In the genomic region with DNA sequence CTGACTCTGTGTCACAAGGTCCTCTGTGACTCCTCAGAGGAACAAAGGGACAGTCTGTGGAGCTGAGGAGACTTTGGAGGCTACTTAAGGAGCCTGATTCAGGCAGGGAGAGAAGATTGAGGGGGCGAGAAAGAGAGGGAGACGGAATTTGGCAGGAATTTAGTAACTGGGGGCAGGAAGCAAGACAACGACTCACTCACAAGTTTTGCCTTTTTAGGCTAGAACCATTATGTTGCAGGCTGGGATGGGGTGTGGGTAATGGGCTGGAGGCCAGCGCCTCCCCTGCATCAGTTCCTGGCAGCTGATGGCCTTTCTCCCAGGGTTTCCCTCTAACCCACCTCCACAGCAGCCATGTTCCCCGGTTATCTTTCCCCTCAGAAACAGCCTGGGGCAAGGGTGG, we compare ENCODE assay signal across 14 mouse cellular contexts. TPM values are rescaled to one million over a fixed set of nuclear protein-coding genes. Genes with fewer than 3 reads are reported as not detected.
DNase-seq lines count a peak whose midpoint lies in the region; ATAC-seq lines count a peak whose summit lies in the region.
"Had no signal": no experiment of that assay in that cellular context is flagged by ENCODE, and none has a peak within 500 bp of the region (broad histone marks: within the 10 kb centered on the region; RNA-seq: fewer than 3 reads in every experiment).

No protein-coding gene starts in this region.

- no peak for ATAC-seq in heart, embryonic 11.5 days (replicated peaks; ENCODE audit: insufficient number of reproducible peaks, low FRiP score, low TSS enrichment)
- peak; percentile 18; the same call in 1 of the 2 replicates for ATAC-seq in lung, embryonic 16.5 days (ENCODE audit: low read depth)
- no peak for ATAC-seq in forebrain, embryonic 15.5 days (replicated peaks)

- no peak overlapping the region; the same call in 1 of the 2 replicates for H3K27ac ChIP-seq in heart, embryonic 11.5 days (ENCODE audit: low read depth, low read length)
- H3K27ac ChIP-seq in lung, embryonic 16.5 days (ENCODE audit: low read length) = peak overlapping the region; percentile 56; the same call in 1 of the 2 replicates
- H3K27ac ChIP-seq in forebrain, embryonic 15.5 days (replicated peaks) = no peak overlapping the region
- H3K27ac ChIP-seq: forebrain, embryonic 12.5 days had no signal

- 0 out of 2 replicates have a peak overlapping the region, but pooled peaks have one; percentile 22 for H3K9ac ChIP-seq in heart, embryonic 11.5 days (ENCODE audit: low read depth, low read length)
- no peak overlapping the region for H3K9ac ChIP-seq in lung, embryonic 16.5 days (ENCODE audit: low read length)
- H3K9ac ChIP-seq in forebrain, embryonic 15.5 days (replicated peaks) = no peak overlapping the region
- H3K9ac ChIP-seq: forebrain, embryonic 12.5 days had no signal

- no peaks in the 10 kb centered on the region for H3K27me3 ChIP-seq in heart, embryonic 11.5 days (ENCODE audit: control insufficient read depth, insufficient read depth, low read length)
- no peaks in the 10 kb centered on the region for H3K27me3 ChIP-seq in lung, embryonic 16.5 days (ENCODE audit: control insufficient read depth, insufficient read depth, low read depth, low read length)
- H3K27me3 ChIP-seq in forebrain, embryonic 15.5 days = no peaks in the 10 kb centered on the region

- intact Hi-C loops in heart, postnatal 14 days (cut with DNase I) = loop anchor here (2.0 to 10.0 kb wide), 2 partner anchors 490 to 886 kb away; no protein-coding TSS in a partner anchor

- H3K4me1 ChIP-seq in heart, embryonic 11.5 days (ENCODE audit: control insufficient read depth, insufficient read depth, low read length) = peaks cover 19% of the 10 kb centered on the region; the same call in 1 of the 2 replicates
- H3K4me1 ChIP-seq in lung, embryonic 16.5 days (replicated peaks; ENCODE audit: control insufficient read depth, insufficient read depth, low read length) = peaks cover 12% of the 10 kb centered on the region; the same call in 1 of the 2 replicates
- H3K4me1 ChIP-seq in forebrain, embryonic 15.5 days = no peaks in the 10 kb centered on the region
- H3K4me1 ChIP-seq: forebrain, embryonic 12.5 days had no signal

- no peaks in the 10 kb centered on the region for H3K9me3 ChIP-seq in heart, embryonic 11.5 days (replicated peaks; ENCODE audit: control insufficient read depth, low read length)
- H3K9me3 ChIP-seq in lung, embryonic 16.5 days (ENCODE audit: control insufficient read depth, low read length) = no peaks in the 10 kb centered on the region
- no peaks in the 10 kb centered on the region for H3K9me3 ChIP-seq in forebrain, embryonic 15.5 days
- H3K9me3 ChIP-seq: forebrain, embryonic 12.5 days had no signal

- no peak for DNase-seq in heart, postnatal 14 days
- no peak for DNase-seq in lung, postnatal 10 days
- peak; percentile 48 to 86 for DNase-seq in left cerebral cortex, adult 8-10 months (ENCODE audit: low spot score in 2 of 2)
- peak; percentile 92 for DNase-seq in telencephalon, adult 2 months (ENCODE audit: low read depth, low spot score)
- no peak for DNase-seq in kidney, postnatal 25 days
- DNase-seq: kidney, adult 9 months had no signal

- H3K4me2 ChIP-seq in heart, embryonic 11.5 days = no peak overlapping the region
- no peak overlapping the region for H3K4me2 ChIP-seq in lung, embryonic 16.5 days (ENCODE audit: low read depth, low read length)
- no peak overlapping the region for H3K4me2 ChIP-seq in forebrain, embryonic 15.5 days (replicated peaks)
- H3K4me2 ChIP-seq: forebrain, embryonic 12.5 days; liver, embryonic 11.5 days had no signal

- no peak overlapping the region for H3K4me3 ChIP-seq in heart, embryonic 11.5 days (ENCODE audit: low read depth, low read length)
- H3K4me3 ChIP-seq in lung, embryonic 16.5 days (ENCODE audit: low read length) = no peak overlapping the region
- H3K4me3 ChIP-seq in forebrain, embryonic 15.5 days = no peak overlapping the region
- H3K4me3 ChIP-seq: forebrain, embryonic 12.5 days; megakaryocyte, embryonic 14.5 days had no signal

- WGBS in heart, embryonic 11.5 days (ENCODE audit: insufficient replicate concordance) = 70% methylated on average over 5 of the region's 5 CpGs
- WGBS in lung, embryonic 16.5 days = 50% methylated on average over 5 of the region's 5 CpGs
- 71% methylated on average over 5 of the region's 5 CpGs for WGBS in forebrain, embryonic 15.5 days

- no peaks in the 10 kb centered on the region for H3K36me3 ChIP-seq in heart, embryonic 11.5 days (ENCODE audit: control insufficient read depth, insufficient read depth, low read length)
- no peaks in the 10 kb centered on the region for H3K36me3 ChIP-seq in lung, embryonic 16.5 days (ENCODE audit: control insufficient read depth, insufficient read depth, low read length)
- no peaks in the 10 kb centered on the region for H3K36me3 ChIP-seq in forebrain, embryonic 15.5 days
- H3K36me3 ChIP-seq: forebrain, embryonic 12.5 days had no signal

RNA-seq across cellular contexts. Expression of gene Parva, which starts 48.8 kb away (rescaled TPM):
- 83.3 and 93.3 TPM in 2 replicates for polyA plus RNA-seq in heart, embryonic 11.5 days (2014; fragmentation: Nextera tagmentation; extraction: Ambion mirVana)
- 10 to 100 TPM; 69.1 to 69.4 TPM for total RNA-seq in heart, postnatal 14 days (2021)
- 113 and 115 TPM in 2 replicates for polyA plus RNA-seq in lung, embryonic 16.5 days (2015; fragmentation: Nextera tagmentation; extraction: Ambion mirVana)
- total RNA-seq in left cerebral cortex, adult 8-10 months (2022) = 10 to 100 TPM; 46.7 to 58.2 (median 53.1) TPM
- 21.0 and 22.2 TPM in 2 replicates for polyA plus RNA-seq in forebrain, embryonic 15.5 days (2015; fragmentation: Nextera tagmentation; extraction: Ambion mirVana)
- total RNA-seq: hematopoietic stem cell, adult 5-6 weeks; MEL had no signal

Comparison
In these comparisons a context has a peak if more than half of its experiments do, and no peak if none do; other contexts are left out.
1. DNase-seq: peak in left cerebral cortex, adult 8-10 months (2 of 2) and telencephalon, adult 2 months (single experiment); none in heart, postnatal 14 days (0 of 2), lung, postnatal 10 days (single experiment) and kidney, postnatal 25 days (0 of 2).